Mouse (Mus musculus) frontal cortex, postnatal 10 days (tissue): ENCODE results near the gene Zfp575.
A peak's percentile ranks its signal among the peaks of the same experiment; 100 is the strongest.
"Not testable (repeated sequence)": the region's sequence is repeated elsewhere in the genome, so short reads cannot be mapped to it uniquely, and the experiment has no call there.

ENCODE experiments used
- DNase-seq, 2 experiments: peaks; one replicate each; pipeline ENCODE4 v3.0.0; 2022; ENCODE audit warnings: low spot score in 2 of 2, mixed read lengths in 1 of 2

Gene Zfp575

GRCm38 (mm10) chr7:24587330-24588105 lies at the start of gene Zfp575, which contains the start of gene Ethe1:
TSS of gene Zfp575 (minus strand) at chr7:24587641.
TSS of gene Ethe1 (plus strand) at chr7:24587543.
- DNase-seq = peak; percentile 82 to 83

- no peak for DNase-seq
Measured at GRCm38 (mm10) chr7:24637046-24637445, 49.6 kb upstream of the Zfp575 start.

- no peak for DNase-seq
Measured at GRCm38 (mm10) chr7:24636264-24636663, 48.8 kb upstream of the Zfp575 start, which contains the start of gene Lypd3. TSS of gene Lypd3 (plus strand) at chr7:24636550.

- DNase-seq = no peak
Measured at GRCm38 (mm10) chr7:24630116-24630880, 42.9 kb upstream of the Zfp575 start.

GRCm38 (mm10) chr7:24629672-24630071 lies 42.2 kb upstream of the Zfp575 start:
- no peak for DNase-seq

GRCm38 (mm10) chr7:24628685-24629610 lies 41.5 kb upstream of the Zfp575 start:
- DNase-seq = peak; percentile 49 to 54

- no peak for DNase-seq
Measured at GRCm38 (mm10) chr7:24622967-24623366, 35.5 kb upstream of the Zfp575 start.

- DNase-seq = no peak
Measured at GRCm38 (mm10) chr7:24621193-24621592, 33.8 kb upstream of the Zfp575 start.

- DNase-seq = no peak
Measured at GRCm38 (mm10) chr7:24619671-24620397, 32.4 kb upstream of the Zfp575 start.

GRCm38 (mm10) chr7:24618374-24618773 lies 30.9 kb upstream of the Zfp575 start:
- not testable (repeated sequence) for DNase-seq

GRCm38 (mm10) chr7:24617763-24618162 lies 30.3 kb upstream of the Zfp575 start:
- DNase-seq = no peak

GRCm38 (mm10) chr7:24614816-24615215 lies 27.4 kb upstream of the Zfp575 start:
- DNase-seq = no peak

GRCm38 (mm10) chr7:24612308-24612910 lies 25.0 kb upstream of the Zfp575 start:
- no peak for DNase-seq

- no peak for DNase-seq
Measured at GRCm38 (mm10) chr7:24611709-24612108, 24.3 kb upstream of the Zfp575 start.

GRCm38 (mm10) chr7:24610879-24611494 lies 23.5 kb upstream of the Zfp575 start:
- peak in 1 of 2 experiments; percentile 63 for DNase-seq

- no peak for DNase-seq
Measured at GRCm38 (mm10) chr7:24610144-24610878, 22.9 kb upstream of the Zfp575 start, which contains the start of gene Phldb3. TSS of gene Phldb3 (plus strand) at chr7:24610763.

GRCm38 (mm10) chr7:24608561-24608960 lies 21.1 kb upstream of the Zfp575 start:
- no peak for DNase-seq

GRCm38 (mm10) chr7:24608017-24608416 lies 20.6 kb upstream of the Zfp575 start:
- no peak for DNase-seq

- no peak for DNase-seq
Measured at GRCm38 (mm10) chr7:24606046-24606445, 18.6 kb upstream of the Zfp575 start.
